Mouse (Mus musculus): Measurements from ENCODE around the gene Prkar1b.

- TF ChIP-seq CTCF (IDR thresholded peaks at IDR 0.05; ENCODE audit: extremely low read depth, insufficient read length, insufficient replicate concordance, low read depth, low read length) (no peak), POLR2A (IDR thresholded peaks at IDR 0.05; ENCODE audit: low read depth, low read length) (no peak)
Observed at GRCm38 (mm10) chr5:139043546-139043945, 106.3 kb downstream of the Prkar1b start.

Measured in small intestine, adult 2 months (tissue).